Mouse (Mus musculus): ENCODE data around the gene Gm3893. TPM values are rescaled to one million over a fixed set of nuclear protein-coding genes. Genes with fewer than 3 reads are reported as not detected.
"Not testable (repeated sequence)": the region's sequence is repeated elsewhere in the genome, so short reads cannot be mapped to it uniquely, and the experiment has no call there.

Gene Gm3893
- total RNA-seq (2021) = not detected

DNA sequence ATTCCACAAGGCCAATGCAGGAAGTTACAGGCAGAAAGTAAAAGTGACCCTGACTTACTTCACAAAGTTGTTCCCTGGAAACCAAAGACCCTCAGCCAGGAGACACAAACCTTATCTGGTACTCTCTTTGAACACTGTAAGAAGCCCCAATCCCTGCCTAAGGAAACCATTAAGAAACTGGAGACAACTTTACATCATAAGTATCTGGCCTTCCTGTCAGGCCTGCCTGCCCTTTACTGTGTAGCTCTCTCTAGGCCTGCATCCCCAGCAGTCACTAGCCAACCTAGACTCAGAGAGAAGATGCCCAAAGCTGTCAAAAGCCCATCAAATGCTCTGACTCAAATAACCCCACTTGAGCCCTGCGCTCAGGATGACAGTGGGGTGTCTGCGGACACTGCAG is at the start of gene Gm3893:
Gm3893 (plus strand) TSS at position 301 of the 400 bp plus-strand sequence.
- intact Hi-C loops (cut with DNase I); DNase-seq: not testable (repeated sequence)

DNA sequence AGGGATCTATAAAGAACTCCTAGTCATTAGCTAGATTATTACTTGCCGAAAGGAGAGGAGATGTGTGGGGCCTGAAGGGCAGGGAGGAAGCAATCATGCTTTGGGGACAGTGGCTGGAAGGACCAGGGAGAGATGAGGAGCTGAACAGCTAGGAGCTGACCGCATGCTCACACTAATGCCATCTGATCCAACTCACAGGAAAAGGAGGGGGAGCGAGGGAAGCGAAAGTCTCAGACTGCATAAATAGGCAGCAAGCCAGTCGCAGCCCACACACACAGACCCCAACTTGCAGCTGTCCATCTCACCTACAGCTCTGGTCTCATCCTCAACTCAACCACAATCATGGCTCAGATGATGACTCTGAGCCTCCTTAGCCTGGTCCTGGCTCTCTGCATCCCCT is 23.5 kb downstream of the Gm3893 start, which contains the start of gene Gm13304:
Gm13304 (plus strand) TSS at position 301 of the 400 bp plus-strand sequence.
- DNase-seq; intact Hi-C loops (cut with DNase I): not testable (repeated sequence)

Other genes starting within 250 kb of the Gm3893 start
- gene Gm21541, start 187.6 kb upstream of the Gm3893 start, total RNA-seq (2021) = not detected
- gene Gm20878, start 149.6 kb upstream of the Gm3893 start, total RNA-seq (2021) = 1 to 10 TPM in 1 of 2 experiments, under 1 TPM in 1; 0.47 to 1.8 TPM
- gene Fam205a4, start 125.1 kb upstream of the Gm3893 start, total RNA-seq (2021) = not detected
- not detected for gene Gm21093, start 56.5 kb upstream of the Gm3893 start, total RNA-seq (2021)
- gene Gm13304, start 23.6 kb downstream of the Gm3893 start, total RNA-seq (2021) = 10 to 100 TPM; 25.6 to 29.2 TPM
- gene Gm13306, start 62.2 kb downstream of the Gm3893 start, total RNA-seq (2021) = not detected
- not detected for gene Gm13305, start 77.4 kb downstream of the Gm3893 start, total RNA-seq (2021)
- under 1 TPM in 1 of 2 experiments, not detected in 1; 0.36 TPM for gene Gm10600, start 149.4 kb downstream of the Gm3893 start, total RNA-seq (2021)
- not detected for gene Ccl21b, start 164.6 kb downstream of the Gm3893 start, total RNA-seq (2021)
- gene Gm21953, start 203.1 kb downstream of the Gm3893 start, total RNA-seq (2021) = not detected
- gene Fam205a3, start 227.1 kb downstream of the Gm3893 start, total RNA-seq (2021) = not detected